Mouse (Mus musculus) E14TG2a.4 (cell line): ENCODE measurements at regions not wholly inside any gene's neighbourhood (a gene's known extent, or its start where the extent isn't known, plus 50 kb on each side); places are given as distances from the start of the nearest gene placed in this dataset.

Experiments used
- CTCF ChIP-seq: conservative IDR thresholded peaks from 2 replicates; pipeline ENCODE4 v1.5.1; 2014; ENCODE audit warnings: low read length
- NANOG ChIP-seq: IDR thresholded peaks from 2 replicates; pipeline ENCODE4 v1.6.1; 2014; ENCODE audit warnings: borderline replicate concordance, low read length, mixed read lengths
- POU5F1 ChIP-seq: IDR thresholded peaks from 2 replicates; pipeline ENCODE4 v1.6.1; 2014; ENCODE audit warnings: low read length, borderline replicate concordance

- TF ChIP-seq CTCF (no peak), NANOG (no peak), POU5F1 (no peak)
These were observed 115.5 kb upstream of the Ypel5 start for GRCm38 (mm10) chr17:72720753-72721152.
